Mouse (Mus musculus) heart, postnatal 0 days (tissue): ENCODE measurements at regions not wholly inside any gene's neighbourhood (a gene's known extent, or its start where the extent isn't known, plus 50 kb on each side); places are given as distances from the start of the nearest gene placed in this dataset.

Source experiments
- CTCF ChIP-seq: IDR thresholded peaks from 2 replicates; pipeline ENCODE4 v1.5.1; 2016; ENCODE audit warnings: antibody characterized with exemption, control low read depth, low read depth
- EP300 ChIP-seq: IDR thresholded peaks from 2 replicates; pipeline ENCODE4 v1.6.1; 2016; ENCODE audit warnings: antibody characterized with exemption, low read depth

GRCm38 (mm10) chr12:27796642-27797041 is 454.3 kb upstream of the Sox11 start:
- TF ChIP-seq CTCF (no peak), EP300 (no peak)
